Comparison of ENCODE assay signal across 21 mouse cellular contexts in genomic region chr2:79336141-79336540, GRCm38 (mm10).
DNase-seq lines count a peak whose midpoint lies in the region; ATAC-seq and TF ChIP-seq lines count a peak whose summit lies in the region.
"Had no signal": no experiment of that assay in that cellular context is flagged by ENCODE, and none has a peak within 500 bp of the region (broad histone marks: within the 10 kb centered on the region; RNA-seq: fewer than 3 reads in every experiment).

No protein-coding gene starts in this region.

- H3K27ac ChIP-seq in hindbrain, postnatal 0 days, result no peak overlapping the region
- H3K27ac ChIP-seq in hindbrain, embryonic 14.5 days, result no peak overlapping the region
- H3K27ac ChIP-seq in lung, postnatal 0 days (ENCODE audit: low read length), result no peak overlapping the region
- H3K27ac ChIP-seq: forebrain, embryonic 12.5 days; neural tube, embryonic 12.5 days had no signal

- H3K4me1 ChIP-seq in hindbrain, postnatal 0 days (ENCODE audit: insufficient read depth, low read length), result no peaks in the 10 kb centered on the region
- H3K4me1 ChIP-seq in hindbrain, embryonic 14.5 days (replicated peaks; ENCODE audit: control insufficient read depth, insufficient read depth, low read length), result no peaks in the 10 kb centered on the region
- no peaks in the 10 kb centered on the region for H3K4me1 ChIP-seq in lung, postnatal 0 days (ENCODE audit: insufficient read depth, low read depth, low read length)
- H3K4me1 ChIP-seq: forebrain, embryonic 12.5 days; heart, embryonic 12.5 days; neural tube, embryonic 12.5 days had no signal

- ATAC-seq in hindbrain, postnatal 0 days, result no peak
- no peak for ATAC-seq in hindbrain, embryonic 14.5 days (ENCODE audit: low FRiP score)
- ATAC-seq in lung, postnatal 0 days, result no peak
- no peak for ATAC-seq in erythroid progenitor cell, adult 5-6 weeks (replicated peaks; ENCODE audit: low FRiP score, poor library complexity, severe bottlenecking)
- ATAC-seq: activated CD4-positive, CD25-positive, alpha-beta regulatory T cell, adult 4 months; hindbrain, embryonic 16.5 days had no signal

- no peaks in the 10 kb centered on the region for H3K27me3 ChIP-seq in hindbrain, postnatal 0 days (ENCODE audit: insufficient read depth, low read length)
- H3K27me3 ChIP-seq in hindbrain, embryonic 14.5 days (ENCODE audit: control insufficient read depth, insufficient read depth, low read length), result no peaks in the 10 kb centered on the region
- H3K27me3 ChIP-seq in lung, postnatal 0 days (replicated peaks; ENCODE audit: insufficient read depth, low read length), result no peaks in the 10 kb centered on the region
- H3K27me3 ChIP-seq in splenic B cell, adult 2 months (ENCODE audit: control insufficient read depth, insufficient read depth, low read length, poor library complexity, severe bottlenecking), result no peaks in the 10 kb centered on the region
- H3K27me3 ChIP-seq: forebrain, embryonic 12.5 days; heart, embryonic 12.5 days; neural tube, embryonic 12.5 days had no signal

- H3K9me3 ChIP-seq in hindbrain, postnatal 0 days (ENCODE audit: low read length), result no peaks in the 10 kb centered on the region
- H3K9me3 ChIP-seq in hindbrain, embryonic 14.5 days (ENCODE audit: control insufficient read depth, low read length), result no peaks in the 10 kb centered on the region
- H3K9me3 ChIP-seq in lung, postnatal 0 days (ENCODE audit: low read length), result no peaks in the 10 kb centered on the region
- H3K9me3 ChIP-seq: forebrain, embryonic 12.5 days; heart, embryonic 12.5 days; neural tube, embryonic 12.5 days had no signal

- no peak for TF ChIP-seq EP300 in lung, postnatal 0 days (IDR thresholded peaks at IDR 0.05)

- WGBS in hindbrain, postnatal 0 days, result 82% methylated on average over 1 of the region's 1 CpGs
- WGBS in hindbrain, embryonic 14.5 days, result 100% methylated on average over 1 of the region's 1 CpGs
- 83% methylated on average over 1 of the region's 1 CpGs for WGBS in lung, postnatal 0 days

- H3K4me3 ChIP-seq in hindbrain, postnatal 0 days (ENCODE audit: low read length), result no peak overlapping the region
- no peak overlapping the region for H3K4me3 ChIP-seq in hindbrain, embryonic 14.5 days (replicated peaks; ENCODE audit: low read length)
- H3K4me3 ChIP-seq in lung, postnatal 0 days (ENCODE audit: low read depth, low read length), result no peak overlapping the region
- H3K4me3 ChIP-seq: forebrain, embryonic 12.5 days; heart, embryonic 12.5 days; neural tube, embryonic 12.5 days had no signal

- H3K36me3 ChIP-seq in hindbrain, postnatal 0 days (ENCODE audit: insufficient read depth, low read length), result no peaks in the 10 kb centered on the region
- no peaks in the 10 kb centered on the region for H3K36me3 ChIP-seq in hindbrain, embryonic 14.5 days (replicated peaks; ENCODE audit: control insufficient read depth, insufficient read depth)
- H3K36me3 ChIP-seq in lung, postnatal 0 days (ENCODE audit: insufficient read depth, low read length), result no peaks in the 10 kb centered on the region
- H3K36me3 ChIP-seq in splenic B cell, adult 2 months (ENCODE audit: control insufficient read depth, insufficient read depth, low read length, poor library complexity, severe bottlenecking), result peaks cover 5% of the 10 kb centered on the region; the same call in 1 of the 2 replicates
- H3K36me3 ChIP-seq: forebrain, embryonic 12.5 days; heart, embryonic 12.5 days; neural tube, embryonic 12.5 days had no signal

- peak; percentile 20; the same call in 1 of the 2 replicates for TF ChIP-seq CTCF in hindbrain, postnatal 0 days (IDR thresholded peaks at IDR 0.05; ENCODE audit: low read depth)
- TF ChIP-seq CTCF in lung, postnatal 0 days (IDR thresholded peaks at IDR 0.05), result peak; percentile 19; the same call in 1 of the 2 replicates

- DNase-seq in hindbrain, postnatal 0 days (ENCODE audit: low spot score), result no peak
- DNase-seq in hindbrain, embryonic 14.5 days (ENCODE audit: low spot score), result no peak
- no peak for DNase-seq in lung, postnatal 0 days (ENCODE audit: low spot score)
- DNase-seq in lung, postnatal 36 days, result no peak
- peak; percentile 3 for DNase-seq in T-cell, adult 2 months (ENCODE audit: low spot score)
- peak; percentile 12 for DNase-seq in splenic B cell, adult 2 months (ENCODE audit: low read depth, low spot score)
- no peak for DNase-seq in urinary bladder, postnatal 36 days (ENCODE audit: low spot score in 2 of 2)
- DNase-seq: adrenal gland, postnatal 36 days; cerebellum, postnatal 10 days; heart, postnatal 36 days; kidney, adult 8-10 months; kidney, postnatal 4 days; liver; lung, postnatal 10 days; right cerebral cortex, postnatal 4 days had no signal

- no peak overlapping the region for H3K9ac ChIP-seq in hindbrain, postnatal 0 days (replicated peaks; ENCODE audit: low read length)
- H3K9ac ChIP-seq in hindbrain, embryonic 14.5 days, result no peak overlapping the region
- no peak overlapping the region for H3K9ac ChIP-seq in lung, postnatal 0 days (replicated peaks; ENCODE audit: low read depth)
- H3K9ac ChIP-seq: forebrain, embryonic 12.5 days; heart, embryonic 12.5 days; neural tube, embryonic 12.5 days had no signal

- no peak overlapping the region for H3K4me2 ChIP-seq in hindbrain, postnatal 0 days (ENCODE audit: low read depth, low read length)
- H3K4me2 ChIP-seq in hindbrain, embryonic 14.5 days (replicated peaks), result no peak overlapping the region
- H3K4me2 ChIP-seq in lung, postnatal 0 days (replicated peaks; ENCODE audit: low read depth, low read length), result no peak overlapping the region
- H3K4me2 ChIP-seq: forebrain, embryonic 12.5 days; heart, embryonic 12.5 days; neural tube, embryonic 12.5 days had no signal

Comparison
In these comparisons a context has a peak if more than half of its experiments do, and no peak if none do; other contexts are left out.
1. DNase-seq: peak in T-cell, adult 2 months (single experiment) and splenic B cell, adult 2 months (single experiment); none in hindbrain, postnatal 0 days (single experiment), hindbrain, embryonic 14.5 days (single experiment), lung, postnatal 0 days (single experiment), lung, postnatal 36 days (single experiment) and urinary bladder, postnatal 36 days (0 of 2).